Mouse (Mus musculus) Patski (cell line): ENCODE results near the gene Trim41. TPM values are rescaled to one million over a fixed set of nuclear protein-coding genes. Genes with fewer than 3 reads are reported as not detected.
"Not testable (repeated sequence)": the region's sequence is repeated elsewhere in the genome, so short reads cannot be mapped to it uniquely, and the experiment has no call there.

Experiments used
- ATAC-seq: fragments of 100-300 bp; one replicate; pipeline ENCODE4 v1.8.0; 2021
- CTCF ChIA-PET: fragments of 350-600 bp; sonication (Branson Sonifier 250); formaldehyde crosslinking; loops from one replicate; lab custom pipeline; 2022; ENCODE audit warnings: inconsistent platforms; lab: Charles Lee
- POLR2A ChIA-PET: fragments of 350-600 bp; sonication (Branson Sonifier 250); formaldehyde crosslinking; loops from one replicate; lab custom pipeline; 2022; ENCODE audit warnings: antibody characterized with exemption, inconsistent platforms; lab: Charles Lee
- DNase-seq: peaks from one replicate; pipeline ENCODE4 v3.0.0-alpha.2; 2011; ENCODE audit warnings: low read depth, low spot score
- H3K27me3 ChIP-seq: fragments of 371-371 bp; one replicate; pipeline ENCODE4 v1.5.1; 2021
- CTCF ChIP-seq: fragments of 100-300 bp; IDR thresholded peaks from one replicate; pipeline ENCODE4 v1.5.1; 2021
- in situ Hi-C: fragments of 300-500 bp; cut with MboI; formaldehyde crosslinking; loops from 3 replicates; pipeline ENCODE4 v1.11.1; 2018; ENCODE audit warnings: low pct_unique_long_range_greater_than_20kb, mixed read lengths
- polyA plus RNA-seq: library from polyadenylated mRNA; unstranded; gene quantifications from one replicate; pipeline ENCODE4 v1.2.3, GENCODE M21; 2021

The Trim41 gene
- polyA plus RNA-seq, 1 experiment from 2014 or later, result 63.9 TPM

GRCm38 (mm10) chr11:48830279-48830678 lies 13.1 kb upstream of the Trim41 start:
- in situ Hi-C loops, result loop anchor here (25.0 kb wide), 1 partner anchor 1557 kb away; the partner anchor contains the start of gene Hnrnph1
- H3K27me3 ChIP-seq, result no peaks in the 10 kb centered on the region
- ChIA-PET POLR2A (no interaction called here), CTCF (no interaction called here)
- DNase-seq, result no peak
- ATAC-seq, result no peak
- TF ChIP-seq CTCF, result no peak

- in situ Hi-C loops, result loop anchor here (25.0 kb wide), 1 partner anchor 1559 kb away; the partner anchor contains the start of gene Hnrnph1
- POLR2A ChIA-PET, result no interaction called here
- no peaks in the 10 kb centered on the region for H3K27me3 ChIP-seq
- no peak for TF ChIP-seq CTCF
- CTCF ChIA-PET, result no interaction called here
- DNase-seq (no peak), ATAC-seq (no peak)
These were observed 10.8 kb upstream of the Trim41 start for GRCm38 (mm10) chr11:48827926-48828325.

GRCm38 (mm10) chr11:48826752-48827096 lies 9.6 kb upstream of the Trim41 start:
- ChIA-PET POLR2A (no interaction called here), CTCF (no interaction called here)
- ATAC-seq (peak; percentile 42), DNase-seq (no peak)
- TF ChIP-seq CTCF, result no peak
- in situ Hi-C loops, result loop anchor here (25.0 kb wide), 1 partner anchor 1561 kb away; the partner anchor contains the start of gene Hnrnph1
- H3K27me3 ChIP-seq, result no peaks in the 10 kb centered on the region

- POLR2A ChIA-PET, DNase-seq: not testable (repeated sequence)
- CTCF ChIA-PET, result interaction anchor here (1.1 kb wide), 1 partner anchor 33 kb away, joined by 3 read pairs; no protein-coding TSS in a partner anchor
These were observed 9.0 kb upstream of the Trim41 start, which contains the start of the genes Trim7 and Gm12184 for GRCm38 (mm10) chr11:48825979-48826751. Gene Trim7 (plus strand): TSS chr11:48826140. Gene Gm12184 (minus strand): TSS chr11:48826655.

GRCm38 (mm10) chr11:48824311-48824830 lies 7.2 kb upstream of the Trim41 start:
- ChIA-PET POLR2A (interaction anchor here (0.9 kb wide), 1 partner anchor 22 kb away, joined by 3 read pairs; no protein-coding TSS in a partner anchor), CTCF (no interaction called here)
- no peak for DNase-seq
- no peak for ATAC-seq
- no peaks in the 10 kb centered on the region for H3K27me3 ChIP-seq
- TF ChIP-seq CTCF, result no peak
- in situ Hi-C loops, result loop anchor here (25.0 kb wide), 1 partner anchor 863 kb away; no protein-coding TSS in a partner anchor

More at GRCm38 (mm10) chr11:48825979-48826751, 9.0 kb upstream of the Trim41 start, which contains the start of the genes Trim7 and Gm12184:
- peak; percentile 78 for ATAC-seq
- not testable (repeated sequence) for H3K27me3 ChIP-seq
- in situ Hi-C loops, result loop anchor here (25.0 kb wide), 1 partner anchor 1561 kb away; the partner anchor contains the start of gene Hnrnph1

- no peak for TF ChIP-seq CTCF
- H3K27me3 ChIP-seq, result no peaks in the 10 kb centered on the region
- ATAC-seq (no peak), DNase-seq (no peak)
- in situ Hi-C loops, result loop anchor here (25.0 kb wide), 1 partner anchor 864 kb away; no protein-coding TSS in a partner anchor
- CTCF ChIA-PET, result no interaction called here
- POLR2A ChIA-PET, result no interaction called here
These were observed 6.4 kb upstream of the Trim41 start for GRCm38 (mm10) chr11:48823536-48823972.

- no peaks in the 10 kb centered on the region for H3K27me3 ChIP-seq
- POLR2A ChIA-PET, result no interaction called here
- no peak for ATAC-seq
- in situ Hi-C loops, result loop anchor here (25.0 kb wide), 1 partner anchor 864 kb away; no protein-coding TSS in a partner anchor
- TF ChIP-seq CTCF, result no peak
- CTCF ChIA-PET, result interaction anchor here (0.7 to 1.2 kb wide), 3 partner anchors 22 to 40 kb away, joined by 3 read pairs; no protein-coding TSS in a partner anchor
- DNase-seq, result no peak
These were observed 5.8 kb upstream of the Trim41 start for GRCm38 (mm10) chr11:48822768-48823512.

GRCm38 (mm10) chr11:48821299-48821698 lies 4.1 kb upstream of the Trim41 start:
- ATAC-seq, H3K27me3 ChIP-seq, DNase-seq, POLR2A ChIA-PET: not testable (repeated sequence)
- CTCF ChIA-PET, result interaction anchor here (1.0 kb wide), 1 partner anchor 10 kb away, joined by 4 read pairs; no protein-coding TSS in a partner anchor
- in situ Hi-C loops, result loop anchor here (25.0 kb wide), 1 partner anchor 866 kb away; no protein-coding TSS in a partner anchor

- ChIA-PET CTCF (interaction anchor here (1.0 to 2.2 kb wide), 2 partner anchors 11 kb away, joined by 4 to 8 read pairs; no protein-coding TSS in a partner anchor), POLR2A (no interaction called here)
- no peak for TF ChIP-seq CTCF
- no peak for ATAC-seq
- H3K27me3 ChIP-seq, result no peaks in the 10 kb centered on the region
- in situ Hi-C loops, result loop anchor here (25.0 kb wide), 1 partner anchor 867 kb away; no protein-coding TSS in a partner anchor
- DNase-seq, result no peak
These were observed 3.1 kb upstream of the Trim41 start for GRCm38 (mm10) chr11:48820308-48820674.
